Mouse (Mus musculus) embryonic facial prominence, embryonic 13.5 days (tissue): ENCODE data around the gene Socs1. TPM values are rescaled to one million over a fixed set of nuclear protein-coding genes. Genes with fewer than 3 reads are reported as not detected.

Experiments
- polyA plus RNA-seq: library from polyadenylated mRNA; unstranded; fragments of >200 nt; fragmentation: Nextera tagmentation; extraction: Ambion mirVana; gene quantifications from 2 replicates; pipeline ENCODE4 v1.2.1, GENCODE M21; 2015

The Socs1 gene
- polyA plus RNA-seq, 1 experiment from 2014 or later = 15.4 TPM

Other genes with a start within 250 kb of the Socs1 start
- 23.5 and 24.8 TPM in 2 replicates for gene Dexi, start 242.5 kb downstream of the Socs1 start, polyA plus RNA-seq
- gene Clec16a, start 240.2 kb downstream of the Socs1 start, polyA plus RNA-seq = 37.9 and 42.0 TPM in 2 replicates
- not detected in 2 replicates for gene Tnp2, start 3.1 kb upstream of the Socs1 start, polyA plus RNA-seq
- not detected in 2 replicates for gene Prm3, start 5.4 kb upstream of the Socs1 start, polyA plus RNA-seq
- not detected in 2 replicates for gene Prm2, start 10.6 kb upstream of the Socs1 start, polyA plus RNA-seq
- not detected in 2 replicates for gene Prm1, start 20.3 kb upstream of the Socs1 start, polyA plus RNA-seq
- not detected in 2 replicates for gene Gm11172, start 27.4 kb upstream of the Socs1 start, polyA plus RNA-seq
- gene Rmi2, start 49.5 kb upstream of the Socs1 start, polyA plus RNA-seq = 3.5 and 3.9 TPM in 2 replicates